Mouse (Mus musculus) c-Kit-positive CD71-positive TER-119-negative erythroid progenitor cells, embryonic 14.5 days (primary cell): ENCODE measurements around the gene Ube2n.

Experiments
- DNase-seq: peaks from one replicate; pipeline ENCODE4 v3.0.0-alpha.2; 2013; ENCODE audit warnings: low read depth

The Ube2n gene

DNA sequence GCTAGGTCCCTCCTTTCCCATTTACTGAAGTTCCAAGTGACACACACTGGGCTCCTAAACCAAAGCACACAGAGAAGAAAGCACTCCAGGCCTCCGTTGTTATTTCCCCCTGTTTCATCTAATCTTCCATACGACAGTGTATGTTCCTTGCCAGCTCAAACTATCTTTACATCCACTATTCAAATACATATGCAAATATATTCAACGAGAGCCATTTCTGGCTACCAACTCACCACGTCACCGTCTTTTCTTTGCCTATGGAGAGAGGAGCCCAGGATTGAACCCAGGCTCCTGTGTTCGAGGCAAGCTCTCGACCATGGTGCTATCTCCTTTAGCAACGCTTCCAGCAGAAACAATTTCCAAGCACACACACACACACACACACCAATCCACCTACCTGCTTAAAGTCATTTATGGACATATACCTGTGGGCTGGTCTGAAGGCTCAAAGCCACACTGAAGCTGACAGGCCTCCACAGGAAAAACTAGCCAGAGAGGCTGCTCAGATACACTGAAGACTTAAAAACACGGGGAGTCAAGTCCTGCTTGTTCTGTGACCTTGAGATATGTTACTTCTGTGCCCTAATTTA lies 45.5 kb downstream of the Ube2n start:
- no peak for DNase-seq

DNA sequence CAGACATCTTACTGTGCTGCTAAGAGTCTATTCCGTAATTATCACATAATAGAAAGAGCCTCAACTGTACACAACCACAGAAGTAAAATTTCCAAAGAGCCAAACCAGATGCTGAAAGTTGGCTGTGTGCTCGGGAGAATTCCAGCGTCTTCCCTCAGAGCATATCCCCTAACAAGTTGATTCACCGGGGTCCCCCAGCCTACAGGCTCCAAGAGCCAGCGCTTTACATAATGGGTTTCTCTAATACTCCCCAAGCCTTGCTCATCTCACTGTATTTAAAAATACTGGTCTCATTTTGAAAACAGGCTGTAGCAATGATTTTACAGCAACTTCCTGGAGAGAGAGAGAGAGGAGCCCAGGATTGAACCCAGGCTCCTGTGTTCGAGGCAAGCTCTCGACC lies 46.7 kb downstream of the Ube2n start:
- DNase-seq = no peak

DNA sequence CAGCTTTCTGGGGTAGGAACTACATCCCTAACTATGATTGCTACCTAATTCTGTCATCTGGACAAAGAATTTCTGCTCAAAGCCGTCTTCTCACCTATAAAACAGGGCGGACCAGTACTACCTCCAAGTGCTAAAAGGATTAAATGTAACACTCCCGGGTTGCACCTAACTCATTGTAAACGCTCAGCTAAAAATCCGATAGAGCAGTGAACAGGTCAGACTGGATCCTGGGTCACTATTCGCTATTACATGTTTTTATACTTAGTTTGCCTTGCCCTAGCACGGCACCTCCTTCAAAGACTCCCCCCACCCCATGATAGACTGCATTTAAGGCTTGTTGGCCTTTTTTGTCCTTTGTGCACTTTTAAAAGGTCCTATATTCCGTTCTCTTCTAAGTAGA lies 47.5 kb downstream of the Ube2n start:
- no peak for DNase-seq

DNA sequence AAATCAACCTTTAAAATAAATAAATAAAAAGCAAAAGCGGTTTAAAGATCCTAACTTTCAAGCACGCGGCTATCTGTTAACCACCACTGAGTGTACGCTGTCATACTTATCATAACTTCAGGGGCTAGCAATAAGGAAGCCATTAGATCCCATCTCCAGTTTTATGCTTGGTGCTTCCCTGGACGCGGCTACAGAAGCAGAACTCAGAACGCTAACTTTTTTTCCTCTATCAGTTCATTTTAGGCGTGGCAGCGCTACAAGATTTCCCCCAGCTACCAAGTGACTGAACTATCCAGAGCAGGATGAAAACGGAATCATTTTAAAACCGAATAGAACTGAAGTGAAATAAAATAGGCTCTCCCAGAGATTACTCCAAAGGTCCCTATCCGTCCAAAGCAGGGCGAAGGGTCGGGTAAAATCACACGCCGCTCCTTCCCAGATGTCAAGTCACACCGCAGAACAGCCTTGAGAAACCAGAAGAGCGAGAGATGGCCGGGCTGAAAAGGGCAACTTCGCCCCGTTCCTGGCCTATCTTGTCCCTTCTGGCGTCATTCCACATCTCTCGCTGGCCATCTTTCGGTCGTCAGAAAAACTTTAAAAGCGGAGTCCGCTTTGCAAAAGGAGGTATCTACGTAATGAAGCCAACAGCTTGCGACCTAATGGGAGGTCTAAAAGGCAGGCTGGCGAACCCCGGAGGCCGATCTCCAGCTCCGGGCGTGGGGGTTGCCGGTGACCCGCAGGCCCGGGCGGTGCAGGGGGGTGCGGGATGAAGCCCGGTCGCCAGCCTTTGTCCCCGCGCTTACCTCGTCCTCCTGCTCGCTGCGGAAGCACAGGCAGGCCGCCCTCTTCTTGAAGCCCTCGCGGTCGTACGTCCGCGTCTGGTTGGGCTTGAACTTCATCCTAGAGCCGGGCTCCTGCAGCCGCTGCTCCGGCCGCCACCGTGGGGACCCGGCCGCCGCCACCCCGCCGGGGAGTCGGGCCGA lies 48.2 kb downstream of the Ube2n start:
- DNase-seq = peak; percentile 43

DNA sequence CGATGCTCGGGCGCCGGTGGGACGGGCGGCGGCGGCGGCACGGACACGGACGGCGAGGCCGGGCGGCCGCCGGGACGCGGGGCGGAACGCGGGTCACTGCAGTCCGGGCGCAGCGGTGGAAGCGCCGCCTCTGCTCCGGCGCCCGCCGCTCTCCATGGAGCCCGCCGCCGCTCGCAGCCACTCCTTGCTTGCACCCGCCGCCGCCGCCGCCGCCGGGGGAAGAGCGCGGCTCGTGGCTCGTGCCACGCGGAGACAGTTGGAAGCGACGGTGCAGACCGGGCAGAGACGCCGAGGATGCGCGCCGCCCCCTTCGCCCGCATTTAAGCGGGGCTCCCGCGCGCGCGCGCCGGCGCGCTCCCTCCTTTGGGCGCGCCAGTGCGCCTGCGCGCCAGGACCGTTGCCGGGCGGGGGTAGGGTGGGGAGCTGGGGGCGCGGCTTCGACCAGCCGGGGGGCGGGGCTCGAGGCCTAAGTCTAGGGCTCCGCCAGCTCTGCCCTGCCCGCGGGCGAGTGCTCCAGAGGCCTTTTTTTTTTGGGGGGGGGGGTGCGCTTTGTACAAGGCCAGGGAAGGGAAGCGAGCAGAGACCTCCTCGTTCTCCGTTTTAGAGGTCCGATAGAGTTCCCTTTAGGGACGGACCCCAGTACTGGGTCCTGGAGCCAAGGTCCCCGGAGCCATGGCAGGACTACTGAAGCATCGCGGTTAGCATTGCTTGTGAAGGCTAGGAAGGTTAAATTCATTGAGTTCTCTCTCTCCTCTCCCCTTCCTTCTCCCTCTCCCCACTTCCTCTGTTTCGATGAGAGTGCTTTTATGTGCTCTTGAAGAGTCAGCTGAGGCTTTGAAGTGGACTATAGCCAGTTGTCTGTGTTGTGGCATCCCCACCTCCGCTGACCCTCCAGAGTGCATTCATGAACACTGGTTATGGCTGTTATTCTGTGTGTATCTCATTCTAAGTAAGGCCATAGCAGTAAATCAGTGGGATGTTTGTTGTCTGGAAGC lies 49.2 kb downstream of the Ube2n start, which contains the start of gene Nudt4:
Gene Nudt4, minus strand, starts transcription at position 296 of the 995 bp plus-strand sequence.
- DNase-seq = peak; percentile 77

DNA sequence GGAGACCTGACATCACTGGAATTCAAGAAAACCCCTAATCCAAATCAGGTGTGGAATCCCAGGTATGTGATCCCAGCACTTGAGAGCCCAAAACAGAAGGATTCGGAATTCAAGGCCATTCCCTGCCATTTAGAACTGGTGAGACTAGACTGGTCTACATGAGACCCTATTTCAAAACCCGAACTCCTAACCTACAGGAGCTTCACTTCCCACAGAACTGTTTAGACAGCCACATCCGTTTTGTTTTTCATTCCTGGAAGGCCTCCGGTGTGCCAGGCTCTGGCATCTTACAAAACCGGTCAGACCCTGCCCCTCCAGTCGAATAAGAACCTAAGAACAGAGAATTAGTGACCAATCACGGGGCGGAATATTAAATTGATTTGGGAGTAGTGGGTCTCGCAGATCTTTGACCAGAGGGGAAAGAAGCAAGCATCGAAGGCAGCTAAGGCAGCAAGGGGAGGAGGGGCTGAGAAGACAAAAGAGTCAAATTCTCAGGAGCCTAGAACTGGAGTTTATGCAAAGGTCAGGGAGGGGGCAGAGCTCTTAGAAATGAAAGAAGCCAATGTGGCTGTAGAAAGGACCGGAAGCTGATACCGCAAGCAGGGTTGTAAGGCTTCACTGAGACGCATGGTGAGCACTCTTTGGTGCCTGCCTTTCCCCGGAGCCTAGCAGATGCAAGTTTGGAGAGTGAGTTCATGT lies 50.4 kb downstream of the Ube2n start:
- DNase-seq = no peak

DNA sequence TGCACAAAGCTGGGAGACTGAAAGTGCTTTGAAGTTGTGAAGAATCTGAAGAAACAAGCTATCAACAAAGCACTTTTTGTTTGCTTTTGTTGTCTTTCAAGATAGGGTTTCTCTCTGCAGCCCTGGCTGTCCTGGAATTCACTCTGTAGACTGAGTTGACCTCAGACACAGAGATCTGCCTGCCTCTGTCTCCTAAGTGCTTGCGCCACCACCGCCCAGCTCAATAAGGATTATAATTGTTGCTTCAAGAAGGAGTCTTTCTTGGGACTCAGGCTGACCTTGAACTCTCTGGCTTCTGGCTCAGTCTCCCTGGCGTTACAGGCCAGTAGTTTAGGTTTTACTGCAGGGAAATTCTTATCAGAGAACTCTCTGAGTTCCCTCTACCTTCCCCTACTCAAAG lies 51.8 kb downstream of the Ube2n start:
- DNase-seq = no peak

DNA sequence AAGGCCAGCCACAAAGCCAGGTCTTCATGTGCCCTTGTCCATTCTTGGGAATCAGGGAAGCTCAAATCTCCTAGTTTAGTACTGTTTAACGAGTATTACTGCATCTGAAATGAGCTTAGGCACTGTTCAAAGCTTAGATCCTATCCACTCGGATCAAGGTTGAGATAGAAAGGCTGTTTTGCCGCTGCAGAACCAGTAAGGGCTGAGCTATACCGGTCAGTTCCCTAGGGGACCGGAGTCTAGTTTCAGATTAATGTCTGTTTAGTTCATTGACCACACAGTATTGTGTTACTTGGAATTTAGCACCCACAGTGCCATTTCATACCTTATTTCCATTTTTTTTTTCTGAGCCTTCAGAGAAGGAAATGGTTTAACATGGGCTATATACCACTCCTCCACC lies 52.6 kb downstream of the Ube2n start:
- no peak for DNase-seq

DNA sequence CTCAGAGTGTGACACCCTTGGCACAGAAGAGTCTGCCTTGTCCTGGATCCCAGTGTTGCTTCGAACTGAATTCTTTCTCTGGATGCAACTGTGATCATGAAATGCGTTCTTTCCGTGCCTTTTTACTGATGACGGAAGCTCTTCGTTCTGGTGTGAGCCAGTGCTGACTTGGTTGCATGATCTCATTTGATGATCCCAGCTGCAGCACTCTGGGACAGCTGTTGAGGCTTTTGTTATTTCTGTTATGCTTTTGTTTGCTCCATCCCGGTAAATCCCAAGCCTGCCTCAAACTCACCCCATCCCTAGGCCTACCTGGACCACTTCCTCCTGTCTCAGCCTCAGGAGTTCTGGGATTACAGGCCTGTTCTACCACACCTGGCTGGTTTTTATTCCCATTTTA lies 53.1 kb downstream of the Ube2n start:
- DNase-seq = no peak

DNA sequence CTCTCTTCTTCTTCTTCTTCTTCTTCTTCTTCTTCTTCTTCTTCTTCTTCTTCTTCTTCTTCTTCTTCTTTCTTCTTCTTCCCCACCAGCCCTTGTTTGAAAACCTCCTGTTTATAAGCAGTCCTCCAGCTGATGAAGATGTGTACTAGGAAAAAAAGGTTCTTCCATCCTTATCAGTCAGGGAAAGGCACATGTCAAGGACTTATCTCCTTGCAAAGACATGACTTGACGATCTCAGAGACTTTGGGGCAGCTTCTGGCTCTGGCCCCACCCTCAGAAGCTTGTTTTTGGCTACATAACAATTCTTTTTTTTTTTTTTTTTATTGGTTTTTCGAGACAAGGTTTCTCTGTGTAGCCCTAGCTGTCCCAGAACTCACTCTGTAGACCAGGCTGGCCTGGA lies 54.5 kb downstream of the Ube2n start:
- DNase-seq = peak; percentile 81

DNA sequence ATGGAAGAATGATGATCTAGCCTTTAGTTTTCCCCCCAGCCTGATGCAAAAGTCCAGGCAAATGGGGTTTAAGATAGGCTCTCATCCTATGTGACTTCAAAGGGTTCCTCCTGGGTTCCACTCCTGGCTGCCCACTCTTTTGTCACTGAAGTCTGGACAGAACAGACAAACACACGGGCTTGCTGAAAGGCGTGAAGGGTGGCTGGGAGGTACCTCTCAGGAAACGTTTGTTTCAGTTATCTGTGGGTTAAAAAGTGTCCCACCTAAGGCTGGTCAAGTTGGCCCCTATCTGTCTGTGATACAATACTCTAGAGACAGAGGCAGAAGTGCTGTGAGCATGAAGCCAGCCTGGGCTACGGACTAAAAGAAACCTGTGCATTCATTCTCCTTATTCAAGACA lies 60.0 kb downstream of the Ube2n start:
- no peak for DNase-seq

DNA sequence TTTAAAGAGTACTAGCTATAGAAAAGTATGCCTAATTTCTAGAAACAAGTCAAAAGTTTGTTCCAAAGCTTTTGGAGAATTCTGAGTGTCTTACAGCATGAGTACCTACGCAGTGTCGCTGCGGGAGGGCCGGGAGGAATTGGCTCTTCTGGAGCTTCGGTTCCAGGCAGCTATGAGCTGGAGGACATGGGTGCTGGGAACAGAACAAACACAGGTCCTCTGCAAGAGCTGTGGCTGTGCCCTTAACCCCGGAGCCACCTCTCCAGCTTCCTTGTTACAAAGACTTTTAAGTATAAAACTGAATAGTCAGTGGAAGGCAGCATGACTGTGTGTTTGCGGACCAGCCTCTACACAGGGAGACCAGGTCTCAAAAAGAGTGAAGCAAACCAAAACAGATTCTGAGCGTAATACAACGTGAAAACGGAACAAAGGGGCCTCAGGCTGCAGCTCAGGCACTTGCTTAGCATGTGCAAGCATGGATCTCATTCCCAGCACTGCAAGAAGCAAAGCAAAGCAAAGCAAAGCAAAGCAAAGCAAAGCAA lies 61.0 kb downstream of the Ube2n start:
- no peak for DNase-seq

DNA sequence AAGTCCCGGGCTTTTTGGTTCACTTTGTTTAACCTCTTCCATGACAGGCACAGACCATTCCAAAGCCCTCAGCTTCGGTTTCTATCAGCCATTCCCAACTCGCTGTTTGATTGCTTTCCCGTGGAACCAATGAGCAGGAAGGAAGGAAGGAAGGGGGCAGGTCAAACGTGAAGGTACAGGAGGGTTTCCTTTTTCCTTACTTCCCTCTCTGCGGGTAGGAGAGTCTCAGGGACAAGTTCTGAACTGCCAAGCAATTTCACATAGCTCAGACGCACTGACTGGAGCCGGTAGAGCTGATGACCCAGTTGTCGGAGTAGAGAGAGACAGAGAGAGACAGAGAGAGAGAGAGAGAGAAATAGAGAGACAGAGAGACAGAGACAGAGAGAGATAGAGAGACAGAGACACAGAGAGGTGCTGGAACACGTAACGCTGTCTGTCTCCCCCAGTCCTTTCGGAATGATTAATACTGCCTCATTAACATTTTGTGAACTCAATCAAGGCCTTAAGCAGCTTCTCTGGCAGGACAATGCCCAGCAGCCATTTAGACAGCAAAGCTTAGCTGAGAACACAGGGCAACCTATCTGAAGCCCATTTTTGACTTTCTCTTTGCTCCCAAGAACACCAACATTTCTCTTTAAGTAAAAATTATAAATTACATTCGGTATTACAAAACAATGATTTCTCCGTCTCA lies 62.1 kb downstream of the Ube2n start:
- DNase-seq = no peak

DNA sequence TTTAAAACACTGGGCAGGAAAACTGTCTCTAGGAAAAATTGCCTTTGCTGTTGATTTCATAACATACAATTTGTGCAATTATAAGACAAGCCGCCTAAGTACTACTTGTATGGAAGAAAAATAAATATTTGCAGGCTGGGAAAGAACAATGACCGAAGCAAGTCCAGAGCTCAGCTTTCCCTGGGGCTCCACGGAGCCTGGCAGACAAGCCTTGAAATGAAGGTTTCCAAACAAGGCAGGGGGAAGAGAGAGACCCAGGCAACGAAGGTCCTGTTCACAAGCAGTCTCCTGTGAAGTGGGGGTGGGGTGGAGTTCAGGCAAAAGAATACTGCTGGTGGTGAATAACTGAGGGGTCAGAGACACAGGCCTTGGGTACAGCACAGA lies 62.6 kb downstream of the Ube2n start:
- DNase-seq = no peak

DNA sequence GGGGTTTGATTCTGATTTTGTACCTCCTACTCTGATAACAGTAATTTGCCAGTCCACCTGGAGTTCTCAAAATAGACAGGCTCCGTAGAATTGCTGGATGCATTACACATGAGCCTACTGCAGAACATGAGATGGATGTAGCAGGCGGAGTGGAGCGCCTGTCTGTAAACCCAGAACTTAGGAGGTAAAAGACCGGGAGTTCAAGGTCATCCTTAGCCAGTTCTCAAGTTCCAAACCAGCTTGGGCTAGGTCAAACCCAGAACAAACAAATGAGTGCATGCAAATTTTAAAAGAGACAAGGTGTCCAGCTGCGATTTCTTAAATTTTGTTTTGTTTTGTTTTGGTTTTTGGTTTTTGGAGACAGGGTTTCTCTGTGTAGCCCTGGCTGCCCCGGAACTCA lies 70.6 kb downstream of the Ube2n start:
- no peak for DNase-seq

DNA sequence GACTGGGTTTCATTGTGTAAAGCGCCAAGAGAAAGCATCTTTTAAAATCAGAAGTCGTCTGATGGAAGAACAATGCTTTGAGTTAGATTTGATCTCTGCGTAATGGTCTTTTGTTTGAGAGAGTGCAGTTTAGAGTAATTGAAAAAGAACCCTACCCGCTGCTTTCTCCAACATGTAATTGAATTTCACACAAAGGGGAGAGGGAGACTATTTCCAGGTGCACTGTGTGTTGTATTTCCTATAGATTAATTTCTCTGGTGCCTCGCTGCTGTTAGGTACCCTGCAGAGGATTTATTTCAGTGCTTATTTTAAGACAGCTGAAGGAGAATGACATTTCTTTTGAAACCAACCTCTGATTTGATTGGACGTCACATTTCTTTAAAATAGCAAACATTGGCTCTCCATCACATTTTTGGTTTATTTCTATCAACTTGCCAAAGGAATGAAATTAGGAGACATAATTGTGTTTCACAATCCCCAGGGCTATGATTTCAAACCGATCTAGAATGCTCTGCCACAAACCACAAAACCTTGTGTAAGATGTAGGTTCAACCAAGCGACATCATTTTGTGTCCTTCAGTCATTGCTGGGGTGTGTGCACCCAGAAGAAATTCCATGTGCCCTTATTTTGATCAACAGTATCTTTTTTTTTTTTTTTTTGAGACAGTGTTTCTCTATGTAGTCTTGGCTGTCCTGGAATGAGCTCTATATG lies 72.7 kb downstream of the Ube2n start:
- DNase-seq = no peak

DNA sequence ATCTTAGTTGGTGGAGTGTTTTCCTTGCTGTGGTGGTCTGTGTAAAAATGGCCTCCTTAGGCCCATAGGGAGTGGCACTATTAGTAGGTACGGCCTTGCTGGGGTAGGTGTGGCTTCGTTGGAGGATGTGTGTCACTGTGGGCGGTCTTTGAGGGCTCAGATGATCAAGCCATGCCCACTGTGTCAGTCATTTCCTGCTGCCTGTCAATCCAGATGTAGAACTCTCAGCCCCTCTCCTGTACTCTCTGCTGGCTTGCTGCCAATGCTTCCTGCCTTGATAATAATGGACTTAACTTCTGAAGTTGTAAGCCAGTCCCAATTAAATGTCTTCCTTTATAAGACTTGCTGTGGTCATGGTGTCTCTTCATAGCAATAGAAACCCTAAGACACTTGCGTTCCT lies 74.3 kb downstream of the Ube2n start:
- no peak for DNase-seq

DNA sequence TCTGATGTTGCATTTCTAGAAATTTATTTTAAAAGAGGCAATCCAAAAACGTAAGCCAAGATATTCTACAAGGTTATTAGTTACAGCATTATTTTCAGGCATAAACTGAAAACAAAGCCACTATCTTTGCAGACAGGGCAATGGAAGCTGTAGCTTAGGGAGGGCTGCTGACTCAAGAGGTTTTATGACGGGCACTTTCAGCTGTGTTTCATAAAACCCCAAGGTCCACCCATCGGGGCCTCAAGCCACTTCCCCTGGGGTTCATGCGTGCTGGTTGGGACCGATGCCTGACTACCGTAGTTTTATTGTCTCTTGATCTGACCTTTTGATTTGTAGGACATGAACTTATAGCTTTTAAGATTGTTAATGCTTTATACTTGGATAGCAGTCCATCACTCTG lies 75.3 kb downstream of the Ube2n start:
- DNase-seq = no peak

DNA sequence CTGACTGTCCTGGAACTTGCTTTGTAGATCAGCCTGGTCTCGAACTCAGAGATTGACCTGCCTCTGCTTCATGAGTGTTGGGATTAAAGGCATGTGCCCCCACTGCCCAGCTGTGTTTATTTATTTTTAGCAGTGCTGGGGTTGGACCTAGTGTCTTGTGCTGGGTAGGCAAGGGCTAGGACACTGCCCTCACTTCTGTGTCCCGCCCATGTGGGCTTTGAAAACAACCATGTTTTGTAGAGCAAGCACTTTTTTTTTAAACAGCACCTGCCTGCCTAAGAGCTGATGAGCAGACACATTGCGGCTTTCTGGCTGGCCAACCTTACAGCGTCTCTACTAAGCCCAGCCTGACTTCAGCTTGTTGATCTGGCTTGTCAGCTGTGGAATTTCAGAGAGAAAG lies 76.3 kb downstream of the Ube2n start:
- DNase-seq = no peak

DNA sequence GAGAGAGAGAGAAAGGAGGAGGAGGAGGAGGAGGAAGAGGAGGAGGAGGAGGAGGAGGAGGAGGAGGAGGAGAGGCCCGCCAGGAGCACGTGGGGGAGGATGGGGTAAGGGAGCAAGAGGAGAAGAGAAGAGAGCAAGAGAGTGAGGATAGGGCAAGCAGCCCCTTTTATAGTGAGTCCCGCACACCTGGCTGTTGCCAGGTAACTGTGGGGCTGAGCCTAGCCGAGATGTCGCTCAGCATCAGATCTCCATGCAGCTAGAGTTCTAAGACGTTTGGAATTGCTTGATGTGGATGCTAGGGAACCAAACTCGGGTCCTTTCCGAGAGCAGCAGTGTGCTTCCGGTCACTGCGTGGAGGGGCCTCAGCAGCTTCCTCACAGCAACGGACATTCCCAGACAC lies 79.5 kb downstream of the Ube2n start:
- no peak for DNase-seq
